Mouse (Mus musculus) kidney, adult 2 months (tissue): ENCODE results near the gene Arih2.

Experiments
- CTCF ChIP-seq: fragments of 200-500 bp; conservative IDR thresholded peaks from 2 replicates; pipeline ENCODE4 v1.5.1; 2011; ENCODE audit warnings: low read depth, mild to moderate bottlenecking, control low read depth, low read length, moderate library complexity, mixed read lengths; ENCODE audit not compliant: insufficient read depth, insufficient read length
- POLR2A ChIP-seq: fragments of 200-500 bp; IDR thresholded peaks from one replicate; pipeline ENCODE4 v1.6.1; 2011; ENCODE audit warnings: low read depth, low read length, control low read depth

DNA sequence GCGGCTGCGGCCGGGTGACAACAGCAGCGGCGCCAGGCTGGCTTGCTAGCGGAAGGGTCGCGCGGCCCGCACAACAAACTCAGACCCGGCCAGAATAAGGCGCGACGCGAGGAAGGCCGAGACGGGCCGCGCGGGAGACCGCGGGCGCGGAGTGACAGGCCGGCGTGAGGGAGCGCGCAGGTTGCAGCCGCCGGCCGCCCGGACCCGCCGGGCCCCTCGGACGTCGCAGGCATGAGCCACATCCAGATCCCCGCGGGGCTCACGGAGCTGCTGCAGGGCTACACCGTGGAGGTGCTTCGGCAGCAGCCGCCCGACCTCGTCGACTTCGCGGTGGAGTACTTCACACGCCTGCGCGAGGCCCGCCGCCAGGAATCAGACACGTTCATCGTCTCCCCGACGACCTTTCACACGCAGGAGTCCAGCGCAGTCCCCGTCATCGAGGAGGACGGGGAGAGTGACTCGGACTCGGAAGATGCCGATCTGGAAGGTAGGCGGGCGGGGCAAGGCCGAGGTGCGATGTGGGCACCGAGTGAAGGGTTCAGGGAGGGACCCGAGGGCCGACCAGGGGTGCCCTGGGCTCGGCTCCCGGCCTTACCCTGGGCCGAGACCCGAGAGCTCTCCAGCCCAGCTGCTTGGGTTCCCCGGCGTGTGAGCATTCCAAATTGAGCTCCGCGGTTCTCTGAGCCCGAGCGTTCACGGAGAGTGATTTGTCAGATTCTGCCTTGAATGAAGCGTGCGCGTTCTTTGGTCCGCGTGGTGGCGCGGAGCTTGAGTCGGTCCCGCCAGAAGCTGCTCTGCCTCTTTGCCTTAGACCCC, 43.2 kb upstream of the Arih2 start:
- no peak for TF ChIP-seq CTCF
- TF ChIP-seq POLR2A = no peak
